Mouse (Mus musculus) cerebellum, adult 2 months (tissue): ENCODE data around the gene Lin54.

ENCODE experiments used
- CTCF ChIP-seq: fragments of 200-500 bp; IDR thresholded peaks from 2 replicates; pipeline ENCODE4 v1.5.1; 2011; ENCODE audit warnings: low read depth, mild to moderate bottlenecking, control low read depth, low read length, moderate library complexity, borderline replicate concordance; ENCODE audit not compliant: insufficient read depth
- POLR2A ChIP-seq: fragments of 200-500 bp; IDR thresholded peaks from 2 replicates; pipeline ENCODE4 v1.6.1; 2011; ENCODE audit warnings: low read length, control low read depth, borderline replicate concordance; ENCODE audit not compliant: insufficient read depth

DNA sequence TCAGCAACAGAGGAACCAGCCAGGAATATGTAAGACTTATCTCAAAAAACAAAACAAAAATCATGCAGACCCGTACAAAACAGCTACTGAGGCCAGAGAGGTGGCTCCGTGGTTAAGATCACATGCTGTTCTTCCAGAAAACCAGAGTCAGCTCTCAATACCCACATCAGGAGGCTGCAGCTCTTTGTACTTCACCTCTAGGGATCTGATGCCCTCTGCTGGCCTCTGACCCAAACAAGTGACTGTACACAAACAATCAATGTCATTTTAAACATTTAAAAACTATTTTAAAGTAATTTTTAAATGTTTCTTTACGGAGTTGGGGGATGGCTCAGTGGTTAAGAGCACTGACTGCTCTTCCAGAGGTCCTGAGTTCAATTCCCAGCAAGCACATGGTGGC lies 24.1 kb downstream of the Lin54 start:
- TF ChIP-seq POLR2A (no peak), CTCF (no peak)
